Comparison of ENCODE assay signal across 21 mouse cellular contexts in the genomic region with DNA sequence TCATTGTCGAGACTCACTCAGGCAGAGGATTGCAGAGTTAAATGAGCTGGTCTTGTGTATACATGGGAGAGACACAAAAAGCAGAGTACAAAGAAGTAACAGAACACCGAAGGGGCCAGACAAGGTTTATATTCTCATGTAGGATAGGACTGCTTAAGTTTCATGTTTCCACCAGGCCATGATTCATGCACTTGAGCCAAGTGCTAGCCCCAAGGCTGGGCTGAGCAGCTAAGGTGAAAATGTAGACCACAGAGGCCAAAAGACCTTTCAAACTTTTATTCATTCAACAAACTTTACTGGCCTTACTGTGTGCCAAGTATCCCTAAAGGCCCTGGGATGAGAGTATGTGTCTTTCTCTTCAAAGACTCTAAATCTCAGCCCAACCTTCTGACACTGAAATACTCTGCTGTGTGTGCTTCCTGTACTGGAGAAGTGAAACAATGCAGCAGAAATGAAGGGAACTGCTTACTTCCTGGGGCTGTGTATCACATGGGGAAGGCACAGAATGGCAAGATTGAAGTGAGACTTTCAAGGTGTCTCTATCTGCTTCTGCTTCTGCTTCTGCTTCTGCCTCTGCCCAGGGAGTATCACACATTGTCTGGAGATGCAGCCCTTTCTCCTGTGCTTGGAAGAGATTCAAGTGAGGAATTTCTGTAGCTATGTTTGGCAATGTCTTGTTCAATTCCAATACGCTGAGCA.
DNase-seq lines count a peak whose midpoint lies in the region; ATAC-seq and TF ChIP-seq lines count a peak whose summit lies in the region.
"Had no signal": no experiment of that assay in that cellular context is flagged by ENCODE, and none has a peak within 500 bp of the region (broad histone marks: within the 10 kb centered on the region; RNA-seq: fewer than 3 reads in every experiment).

No protein-coding gene starts in this region.

- no peak for TF ChIP-seq CTCF in layer of hippocampus, adult 2 months (conservative IDR thresholded peaks at IDR 0.05)

- ATAC-seq in megakaryocyte, adult 5-6 weeks (ENCODE audit: poor library complexity, severe bottlenecking) = peak; percentile 90
- ATAC-seq: forebrain, postnatal 0 days; hindbrain, postnatal 0 days; intestine, embryonic 16.5 days; midbrain, embryonic 13.5 days had no signal

- H3K4me1 ChIP-seq in limb, embryonic 10.5 days = no peaks in the 10 kb centered on the region
- H3K4me1 ChIP-seq: forebrain, embryonic 10.5 days; heart, embryonic 10.5 days; limb, embryonic 15.5 days; liver, embryonic 15.5 days; midbrain, embryonic 13.5 days had no signal

- no peaks in the 10 kb centered on the region for H3K9me3 ChIP-seq in limb, embryonic 10.5 days (replicated peaks)
- H3K9me3 ChIP-seq: forebrain, embryonic 10.5 days; heart, embryonic 10.5 days; limb, embryonic 15.5 days; liver, embryonic 15.5 days; midbrain, embryonic 13.5 days had no signal

- H3K27ac ChIP-seq in layer of hippocampus, adult 2 months = peak overlapping the region; percentile 51
- H3K27ac ChIP-seq in limb, embryonic 10.5 days = no peak overlapping the region; the same call in 1 of the 2 replicates
- H3K27ac ChIP-seq: forebrain, embryonic 10.5 days; gastrocnemius, adult 2 months; heart, embryonic 10.5 days; hindbrain, postnatal 0 days; limb, embryonic 15.5 days; liver, embryonic 15.5 days; macrophage; midbrain, embryonic 13.5 days had no signal

- H3K4me3 ChIP-seq in layer of hippocampus, adult 2 months = no peak overlapping the region
- H3K4me3 ChIP-seq in limb, embryonic 10.5 days = no peak overlapping the region
- H3K4me3 ChIP-seq: forebrain, embryonic 10.5 days; gastrocnemius, adult 2 months; heart, embryonic 10.5 days; limb, embryonic 15.5 days; liver, embryonic 15.5 days; midbrain, embryonic 13.5 days had no signal

- DNase-seq in layer of hippocampus, adult 2 months (ENCODE audit: low spot score in 2 of 2) = no peak
- DNase-seq in layer of hippocampus, adult 8-10 months (ENCODE audit: low spot score in 2 of 2) = no peak
- peak; percentile 22 for DNase-seq in A20 (ENCODE audit: low read depth, low spot score)
- DNase-seq in NIH3T3 (ENCODE audit: low read depth) = peak; percentile 31
- no peak for DNase-seq in natural killer cell, adult 2 months (ENCODE audit: low spot score in 2 of 2)
- DNase-seq in limb, embryonic 10.5 days (ENCODE audit: low spot score) = no peak
- DNase-seq: adrenal gland, postnatal 25 days; cerebellum, adult 11 months; cerebellum, adult 9-11 months; forebrain, postnatal 0 days; gastrocnemius, adult 2 months; kidney, adult 9 months had no signal

- no peaks in the 10 kb centered on the region for H3K36me3 ChIP-seq in limb, embryonic 10.5 days
- H3K36me3 ChIP-seq: forebrain, embryonic 10.5 days; heart, embryonic 10.5 days; limb, embryonic 15.5 days; liver, embryonic 15.5 days; midbrain, embryonic 13.5 days had no signal

- 92% methylated on average over 3 of the region's 3 CpGs for WGBS in limb, embryonic 10.5 days

- no peaks in the 10 kb centered on the region for H3K27me3 ChIP-seq in limb, embryonic 10.5 days (ENCODE audit: low read depth, poor library complexity, severe bottlenecking)
- H3K27me3 ChIP-seq: limb, embryonic 15.5 days; liver, embryonic 15.5 days; midbrain, embryonic 13.5 days had no signal

Comparison
In these comparisons a context has a peak if more than half of its experiments do, and no peak if none do; other contexts are left out.
1. DNase-seq: peak in A20 (single experiment) and NIH3T3 (single experiment); none in layer of hippocampus, adult 2 months (0 of 2), layer of hippocampus, adult 8-10 months (0 of 2), natural killer cell, adult 2 months (0 of 2) and limb, embryonic 10.5 days (single experiment).